ENCODE assay signal across 22 mouse cellular contexts in genomic region chr1:20466481-20466880, GRCm38 (mm10).
A peak's percentile ranks its signal among the peaks of the same experiment; 100 is the strongest.
DNase-seq lines count a peak whose midpoint lies in the region; ATAC-seq lines count a peak whose summit lies in the region.
"Had no signal": no experiment of that assay in that cellular context is flagged by ENCODE, and none has a peak within 500 bp of the region (broad histone marks: within the 10 kb centered on the region; RNA-seq: fewer than 3 reads in every experiment).

No protein-coding gene starts in this region.

- H3K4me1 ChIP-seq in limb, embryonic 11.5 days (ENCODE audit: control insufficient read depth, insufficient read depth, low read length): no peaks in the 10 kb centered on the region
- H3K4me1 ChIP-seq in limb, embryonic 10.5 days: peaks cover 12% of the 10 kb centered on the region; the same call in 1 of the 2 replicates
- H3K4me1 ChIP-seq in embryonic facial prominence, embryonic 14.5 days (ENCODE audit: control insufficient read depth, insufficient read depth, low read length): 0 out of 2 replicates have a peak, but pooled peaks cover 3% of the 10 kb centered on the region
- H3K4me1 ChIP-seq in limb, embryonic 12.5 days (replicated peaks): peaks cover 8% of the 10 kb centered on the region
- H3K4me1 ChIP-seq in forebrain, embryonic 10.5 days: no peaks in the 10 kb centered on the region
- H3K4me1 ChIP-seq: embryonic facial prominence, embryonic 13.5 days; heart, embryonic 10.5 days; hindbrain, embryonic 13.5 days had no signal

- H3K4me2 ChIP-seq in limb, embryonic 11.5 days (ENCODE audit: low read depth, severe bottlenecking): no peak overlapping the region
- no peak overlapping the region for H3K4me2 ChIP-seq in embryonic facial prominence, embryonic 14.5 days (ENCODE audit: low read depth, low read length)
- H3K4me2 ChIP-seq in limb, embryonic 12.5 days: no peak overlapping the region
- H3K4me2 ChIP-seq: embryonic facial prominence, embryonic 13.5 days; hindbrain, embryonic 13.5 days had no signal

- H3K9ac ChIP-seq in limb, embryonic 11.5 days (ENCODE audit: low read length): no peak overlapping the region
- no peak overlapping the region for H3K9ac ChIP-seq in embryonic facial prominence, embryonic 14.5 days (ENCODE audit: low read depth, low read length)
- no peak overlapping the region for H3K9ac ChIP-seq in limb, embryonic 12.5 days (replicated peaks)
- H3K9ac ChIP-seq: embryonic facial prominence, embryonic 13.5 days; hindbrain, embryonic 13.5 days had no signal

- peak; percentile 76; the same call in 1 of the 2 replicates for ATAC-seq in limb, embryonic 11.5 days (ENCODE audit: insufficient number of reproducible peaks, low FRiP score, low TSS enrichment, low read depth)
- ATAC-seq in embryonic facial prominence, embryonic 14.5 days (ENCODE audit: low read depth): no peak
- peak; percentile 47; the same call in 1 of the 2 replicates for ATAC-seq in limb, embryonic 12.5 days (ENCODE audit: insufficient number of reproducible peaks, insufficient read depth, low FRiP score, low TSS enrichment, low read depth)
- ATAC-seq: forebrain, embryonic 14.5 days; hindbrain, postnatal 0 days; Patski had no signal

- 28% methylated on average over 4 of the region's 4 CpGs for WGBS in limb, embryonic 11.5 days
- WGBS in limb, embryonic 10.5 days: 45% methylated on average over 4 of the region's 4 CpGs
- 42% methylated on average over 4 of the region's 4 CpGs for WGBS in embryonic facial prominence, embryonic 14.5 days
- WGBS in limb, embryonic 12.5 days: 22% methylated on average over 4 of the region's 4 CpGs
- WGBS in forebrain, embryonic 10.5 days: 80% methylated on average over 4 of the region's 4 CpGs

- no peaks in the 10 kb centered on the region for H3K36me3 ChIP-seq in limb, embryonic 11.5 days (ENCODE audit: control insufficient read depth, insufficient read depth, low read length)
- H3K36me3 ChIP-seq in limb, embryonic 10.5 days: no peaks in the 10 kb centered on the region
- no peaks in the 10 kb centered on the region for H3K36me3 ChIP-seq in embryonic facial prominence, embryonic 14.5 days (ENCODE audit: control insufficient read depth, insufficient read depth, low read length)
- no peaks in the 10 kb centered on the region for H3K36me3 ChIP-seq in limb, embryonic 12.5 days
- no peaks in the 10 kb centered on the region for H3K36me3 ChIP-seq in forebrain, embryonic 10.5 days (replicated peaks)
- H3K36me3 ChIP-seq: embryonic facial prominence, embryonic 13.5 days; heart, embryonic 10.5 days; hindbrain, embryonic 13.5 days had no signal

- H3K27me3 ChIP-seq in limb, embryonic 11.5 days (ENCODE audit: control insufficient read depth, insufficient read depth, low read length): 0 out of 2 replicates have a peak, but pooled peaks cover 2% of the 10 kb centered on the region
- H3K27me3 ChIP-seq in limb, embryonic 10.5 days (ENCODE audit: low read depth, poor library complexity, severe bottlenecking): peaks cover 3% of the 10 kb centered on the region; the same call in 1 of the 2 replicates
- no peaks in the 10 kb centered on the region for H3K27me3 ChIP-seq in embryonic facial prominence, embryonic 14.5 days (replicated peaks; ENCODE audit: control insufficient read depth, insufficient read depth, low read length)
- peaks cover 25% of the 10 kb centered on the region for H3K27me3 ChIP-seq in limb, embryonic 12.5 days
- no peaks in the 10 kb centered on the region for H3K27me3 ChIP-seq in forebrain, embryonic 10.5 days (ENCODE audit: poor library complexity, severe bottlenecking)
- H3K27me3 ChIP-seq: CH12.LX; embryonic facial prominence, embryonic 13.5 days; hindbrain, embryonic 13.5 days; Patski had no signal

- H3K9me3 ChIP-seq in limb, embryonic 11.5 days (ENCODE audit: control insufficient read depth, low read length): no peaks in the 10 kb centered on the region
- no peaks in the 10 kb centered on the region for H3K9me3 ChIP-seq in limb, embryonic 10.5 days (replicated peaks)
- no peaks in the 10 kb centered on the region for H3K9me3 ChIP-seq in embryonic facial prominence, embryonic 14.5 days (ENCODE audit: control insufficient read depth, low read length)
- no peaks in the 10 kb centered on the region for H3K9me3 ChIP-seq in limb, embryonic 12.5 days
- no peaks in the 10 kb centered on the region for H3K9me3 ChIP-seq in forebrain, embryonic 10.5 days
- H3K9me3 ChIP-seq: embryonic facial prominence, embryonic 13.5 days; heart, embryonic 10.5 days; hindbrain, embryonic 13.5 days had no signal

- no peak for DNase-seq in limb, embryonic 11.5 days (ENCODE audit: low spot score)
- DNase-seq in limb, embryonic 10.5 days (ENCODE audit: low spot score): no peak
- DNase-seq in embryonic facial prominence, embryonic 14.5 days (ENCODE audit: low spot score): peak; percentile 12
- DNase-seq in liver: no peak
- no peak for DNase-seq in forebrain, embryonic 10.5 days (ENCODE audit: extremely low spot score, low spot score)
- DNase-seq in urinary bladder, postnatal 14 days (ENCODE audit: low spot score): no peak
- DNase-seq: adrenal gland, adult 2 months; adrenal gland, postnatal 25 days; cerebellum, adult 18-20 months; cerebellum, adult 9-11 months; cerebellum, postnatal 36 days; gastrocnemius, postnatal 10 days; heart, adult 18-20 months; heart, postnatal 10 days had no signal

- no peak overlapping the region for H3K4me3 ChIP-seq in limb, embryonic 11.5 days (ENCODE audit: low read depth, low read length)
- H3K4me3 ChIP-seq in limb, embryonic 10.5 days: no peak overlapping the region
- H3K4me3 ChIP-seq in embryonic facial prominence, embryonic 14.5 days (ENCODE audit: low read depth, low read length): no peak overlapping the region
- H3K4me3 ChIP-seq in limb, embryonic 12.5 days (replicated peaks): no peak overlapping the region
- no peak overlapping the region for H3K4me3 ChIP-seq in forebrain, embryonic 10.5 days
- H3K4me3 ChIP-seq: embryonic facial prominence, embryonic 13.5 days; heart, embryonic 10.5 days; hindbrain, embryonic 13.5 days had no signal

- no peak overlapping the region for H3K27ac ChIP-seq in limb, embryonic 11.5 days (replicated peaks; ENCODE audit: low read depth, low read length)
- H3K27ac ChIP-seq in limb, embryonic 10.5 days: no peak overlapping the region
- no peak overlapping the region for H3K27ac ChIP-seq in embryonic facial prominence, embryonic 14.5 days (replicated peaks; ENCODE audit: low read depth, low read length)
- no peak overlapping the region for H3K27ac ChIP-seq in limb, embryonic 12.5 days
- H3K27ac ChIP-seq in forebrain, embryonic 10.5 days: no peak overlapping the region
- H3K27ac ChIP-seq: embryonic facial prominence, embryonic 13.5 days; heart, embryonic 10.5 days; hindbrain, embryonic 13.5 days; hindbrain, postnatal 0 days had no signal
